Mouse (Mus musculus): ENCODE results near the gene Tmem163. TPM values are rescaled to one million over a fixed set of nuclear protein-coding genes. Genes with fewer than 3 reads are reported as not detected.
A peak's percentile ranks its signal among the peaks of the same experiment; 100 is the strongest.

The Tmem163 gene
- polyA plus RNA-seq, 1 experiment from 2014 or later = 0.21 TPM

GRCm38 (mm10) chr1:127523364-127523763 is 156.0 kb downstream of the Tmem163 start:
- no peaks in the 10 kb centered on the region for H3K27me3 ChIP-seq (ENCODE audit: control insufficient read depth, insufficient read depth, low read depth, low read length)
- WGBS (ENCODE audit: insufficient replicate concordance) = 63% methylated on average over 8 of the region's 8 CpGs

GRCm38 (mm10) chr1:127514888-127515287 is 164.5 kb downstream of the Tmem163 start:
- no peak for ATAC-seq (ENCODE audit: low read depth)
- WGBS (ENCODE audit: insufficient replicate concordance) = 80% methylated on average over 10 of the region's 10 CpGs
- H3K27me3 ChIP-seq (ENCODE audit: control insufficient read depth, insufficient read depth, low read depth, low read length) = no peaks in the 10 kb centered on the region
- no peak overlapping the region for H3K4me3 ChIP-seq (ENCODE audit: low read depth, low read length)
- H3K9ac ChIP-seq (ENCODE audit: low read depth, low read length) = no peak overlapping the region
- no peaks in the 10 kb centered on the region for H3K4me1 ChIP-seq (ENCODE audit: control insufficient read depth, low read depth, low read length)
- H3K9me3 ChIP-seq (replicated peaks; ENCODE audit: control insufficient read depth, low read length) = 0 out of 2 replicates have a peak, but pooled peaks cover 2% of the 10 kb centered on the region
- no peaks in the 10 kb centered on the region for H3K36me3 ChIP-seq (ENCODE audit: control insufficient read depth, insufficient read depth)
- no peak overlapping the region for H3K27ac ChIP-seq (ENCODE audit: low read length)
- H3K4me2 ChIP-seq (ENCODE audit: low read depth, low read length) = no peak overlapping the region

More at GRCm38 (mm10) chr1:127523364-127523763, 156.0 kb downstream of the Tmem163 start:
- H3K9me3 ChIP-seq (replicated peaks; ENCODE audit: control insufficient read depth, low read length) = no peaks in the 10 kb centered on the region
- 0 out of 2 replicates have a peak, but pooled peaks have one; percentile 16 for ATAC-seq (ENCODE audit: low read depth)
- H3K4me3 ChIP-seq (ENCODE audit: low read depth, low read length) = no peak overlapping the region
- no peak overlapping the region for H3K9ac ChIP-seq (ENCODE audit: low read depth, low read length)
- no peaks in the 10 kb centered on the region for H3K36me3 ChIP-seq (ENCODE audit: control insufficient read depth, insufficient read depth)
- no peaks in the 10 kb centered on the region for H3K4me1 ChIP-seq (ENCODE audit: control insufficient read depth, low read depth, low read length)
- no peak overlapping the region for H3K27ac ChIP-seq (ENCODE audit: low read length)
- H3K4me2 ChIP-seq (ENCODE audit: low read depth, low read length) = no peak overlapping the region

GRCm38 (mm10) chr1:127514479-127514878 is 164.9 kb downstream of the Tmem163 start:
- Histone ChIP-seq H3K27ac (ENCODE audit: low read length) (no peak overlapping the region), H3K4me3 (ENCODE audit: low read depth, low read length) (no peak overlapping the region), H3K9ac (ENCODE audit: low read depth, low read length) (no peak overlapping the region), H3K27me3 (ENCODE audit: control insufficient read depth, insufficient read depth, low read depth, low read length) (no peaks in the 10 kb centered on the region), H3K4me1 (ENCODE audit: control insufficient read depth, low read depth, low read length) (no peaks in the 10 kb centered on the region), H3K36me3 (ENCODE audit: control insufficient read depth, insufficient read depth) (no peaks in the 10 kb centered on the region), H3K4me2 (ENCODE audit: low read depth, low read length) (no peak overlapping the region), H3K9me3 (replicated peaks; ENCODE audit: control insufficient read depth, low read length) (0 out of 2 replicates have a peak, but pooled peaks cover 2% of the 10 kb centered on the region)
- 53% methylated on average over 3 of the region's 3 CpGs for WGBS (ENCODE audit: insufficient replicate concordance)
- no peak for ATAC-seq (ENCODE audit: low read depth)

GRCm38 (mm10) chr1:127513664-127514063 is 165.7 kb downstream of the Tmem163 start:
- H3K9ac ChIP-seq (ENCODE audit: low read depth, low read length) = no peak overlapping the region
- no peaks in the 10 kb centered on the region for H3K36me3 ChIP-seq (ENCODE audit: control insufficient read depth, insufficient read depth)
- 0 out of 2 replicates have a peak, but pooled peaks cover 2% of the 10 kb centered on the region for H3K9me3 ChIP-seq (replicated peaks; ENCODE audit: control insufficient read depth, low read length)
- no peak overlapping the region for H3K4me2 ChIP-seq (ENCODE audit: low read depth, low read length)
- WGBS (ENCODE audit: insufficient replicate concordance) = 60% methylated on average over 3 of the region's 3 CpGs
- H3K4me1 ChIP-seq (ENCODE audit: control insufficient read depth, low read depth, low read length) = no peaks in the 10 kb centered on the region
- H3K4me3 ChIP-seq (ENCODE audit: low read depth, low read length) = no peak overlapping the region
- no peaks in the 10 kb centered on the region for H3K27me3 ChIP-seq (ENCODE audit: control insufficient read depth, insufficient read depth, low read depth, low read length)
- no peak for ATAC-seq (ENCODE audit: low read depth)
- no peak overlapping the region for H3K27ac ChIP-seq (ENCODE audit: low read length)

- H3K9ac ChIP-seq (ENCODE audit: low read depth, low read length) = no peak overlapping the region
- no peaks in the 10 kb centered on the region for H3K36me3 ChIP-seq (ENCODE audit: control insufficient read depth, insufficient read depth)
- H3K27ac ChIP-seq (ENCODE audit: low read length) = no peak overlapping the region
- H3K4me3 ChIP-seq (ENCODE audit: low read depth, low read length) = no peak overlapping the region
- H3K27me3 ChIP-seq (ENCODE audit: control insufficient read depth, insufficient read depth, low read depth, low read length) = no peaks in the 10 kb centered on the region
- H3K4me1 ChIP-seq (ENCODE audit: control insufficient read depth, low read depth, low read length) = no peaks in the 10 kb centered on the region
- H3K4me2 ChIP-seq (ENCODE audit: low read depth, low read length) = no peak overlapping the region
- no peak for ATAC-seq (ENCODE audit: low read depth)
- WGBS (ENCODE audit: insufficient replicate concordance) = 46% methylated on average over 8 of the region's 8 CpGs
- 0 out of 2 replicates have a peak, but pooled peaks cover 2% of the 10 kb centered on the region for H3K9me3 ChIP-seq (replicated peaks; ENCODE audit: control insufficient read depth, low read length)
Measured at GRCm38 (mm10) chr1:127513140-127513539, 166.2 kb downstream of the Tmem163 start.

- Histone ChIP-seq H3K4me2 (ENCODE audit: low read depth, low read length) (no peak overlapping the region), H3K4me3 (ENCODE audit: low read depth, low read length) (no peak overlapping the region), H3K9me3 (replicated peaks; ENCODE audit: control insufficient read depth, low read length) (0 out of 2 replicates have a peak, but pooled peaks cover 2% of the 10 kb centered on the region), H3K4me1 (ENCODE audit: control insufficient read depth, low read depth, low read length) (no peaks in the 10 kb centered on the region), H3K27me3 (ENCODE audit: control insufficient read depth, insufficient read depth, low read depth, low read length) (no peaks in the 10 kb centered on the region), H3K27ac (ENCODE audit: low read length) (no peak overlapping the region), H3K9ac (ENCODE audit: low read depth, low read length) (no peak overlapping the region), H3K36me3 (ENCODE audit: control insufficient read depth, insufficient read depth) (no peaks in the 10 kb centered on the region)
- no peak for ATAC-seq (ENCODE audit: low read depth)
- WGBS (ENCODE audit: insufficient replicate concordance) = 37% methylated on average over 6 of the region's 6 CpGs
Measured at GRCm38 (mm10) chr1:127512709-127513108, 166.6 kb downstream of the Tmem163 start.

- Histone ChIP-seq H3K4me3 (ENCODE audit: low read depth, low read length) (no peak overlapping the region), H3K4me2 (ENCODE audit: low read depth, low read length) (no peak overlapping the region), H3K9ac (ENCODE audit: low read depth, low read length) (no peak overlapping the region), H3K27ac (ENCODE audit: low read length) (no peak overlapping the region), H3K36me3 (ENCODE audit: control insufficient read depth, insufficient read depth) (no peaks in the 10 kb centered on the region), H3K9me3 (replicated peaks; ENCODE audit: control insufficient read depth, low read length) (0 out of 2 replicates have a peak, but pooled peaks cover 2% of the 10 kb centered on the region), H3K4me1 (ENCODE audit: control insufficient read depth, low read depth, low read length) (no peaks in the 10 kb centered on the region), H3K27me3 (ENCODE audit: control insufficient read depth, insufficient read depth, low read depth, low read length) (no peaks in the 10 kb centered on the region)
- WGBS (ENCODE audit: insufficient replicate concordance) = 77% methylated on average over 6 of the region's 6 CpGs
- no peak for ATAC-seq (ENCODE audit: low read depth)
Measured at GRCm38 (mm10) chr1:127511362-127511761, 168.0 kb downstream of the Tmem163 start.

- H3K36me3 ChIP-seq (ENCODE audit: control insufficient read depth, insufficient read depth) = no peaks in the 10 kb centered on the region
- no peak overlapping the region for H3K4me3 ChIP-seq (ENCODE audit: low read depth, low read length)
- no peaks in the 10 kb centered on the region for H3K9me3 ChIP-seq (replicated peaks; ENCODE audit: control insufficient read depth, low read length)
- no peaks in the 10 kb centered on the region for H3K4me1 ChIP-seq (ENCODE audit: control insufficient read depth, low read depth, low read length)
- 71% methylated on average over 8 of the region's 8 CpGs for WGBS (ENCODE audit: insufficient replicate concordance)
- H3K4me2 ChIP-seq (ENCODE audit: low read depth, low read length) = no peak overlapping the region
- ATAC-seq (ENCODE audit: low read depth) = no peak
- H3K27me3 ChIP-seq (ENCODE audit: control insufficient read depth, insufficient read depth, low read depth, low read length) = no peaks in the 10 kb centered on the region
- no peak overlapping the region for H3K9ac ChIP-seq (ENCODE audit: low read depth, low read length)
- no peak overlapping the region for H3K27ac ChIP-seq (ENCODE audit: low read length)
Measured at GRCm38 (mm10) chr1:127508921-127509320, 170.4 kb downstream of the Tmem163 start.

GRCm38 (mm10) chr1:127508067-127508739 is 171.1 kb downstream of the Tmem163 start:
- H3K36me3 ChIP-seq (ENCODE audit: control insufficient read depth, insufficient read depth) = no peaks in the 10 kb centered on the region
- H3K27ac ChIP-seq (ENCODE audit: low read length) = no peak overlapping the region
- no peak overlapping the region for H3K4me3 ChIP-seq (ENCODE audit: low read depth, low read length)
- no peak for ATAC-seq (ENCODE audit: low read depth)
- no peaks in the 10 kb centered on the region for H3K4me1 ChIP-seq (ENCODE audit: control insufficient read depth, low read depth, low read length)
- no peaks in the 10 kb centered on the region for H3K27me3 ChIP-seq (ENCODE audit: control insufficient read depth, insufficient read depth, low read depth, low read length)
- WGBS (ENCODE audit: insufficient replicate concordance) = 64% methylated on average over 16 of the region's 16 CpGs
- no peak overlapping the region for H3K9ac ChIP-seq (ENCODE audit: low read depth, low read length)
- no peak overlapping the region for H3K4me2 ChIP-seq (ENCODE audit: low read depth, low read length)
- no peaks in the 10 kb centered on the region for H3K9me3 ChIP-seq (replicated peaks; ENCODE audit: control insufficient read depth, low read length)

Measured in liver, embryonic 16.5 days (tissue).